Mouse (Mus musculus) stomach, postnatal 0 days (tissue): ENCODE measurements around the gene Tdrd3. TPM values are rescaled to one million over a fixed set of nuclear protein-coding genes. Genes with fewer than 3 reads are reported as not detected.

Source experiments
- ATAC-seq: fragments of 200-750 bp; cut with Nextera tagmentation; 2 replicates; pipeline ENCODE4 v1.8.0; 2017; ENCODE audit not compliant: low FRiP score, low TSS enrichment
- DNase-seq: peaks from one replicate; pipeline ENCODE4 v3.0.0-alpha.2; 2016; ENCODE audit warnings: low spot score
- H3K27ac ChIP-seq: fragments of 300-500 bp; sonication (generic); replicated peaks from 2 replicates; pipeline ENCODE4 v1.5.1; 2014; ENCODE audit warnings: mild to moderate bottlenecking, control low read depth
- H3K27me3 ChIP-seq: fragments of 300-500 bp; sonication (generic); 2 replicates; pipeline ENCODE4 v1.6.1; 2014; ENCODE audit warnings: low read length; ENCODE audit not compliant: control insufficient read depth, insufficient read depth
- H3K36me3 ChIP-seq: fragments of 300-500 bp; sonication (generic); 2 replicates; pipeline ENCODE4 v1.6.1; 2014; ENCODE audit warnings: low read length, mixed read lengths; ENCODE audit not compliant: control insufficient read depth, insufficient read depth
- H3K4me1 ChIP-seq: fragments of 300-500 bp; sonication (generic); replicated peaks from 2 replicates; pipeline ENCODE4 v1.6.1; 2014; ENCODE audit warnings: antibody characterized with exemption; ENCODE audit not compliant: control insufficient read depth, insufficient read depth
- H3K4me2 ChIP-seq: fragments of 300-500 bp; sonication (generic); replicated peaks from 2 replicates; pipeline ENCODE4 v1.6.1; 2014; ENCODE audit warnings: low read depth, mild to moderate bottlenecking, control low read depth, moderate library complexity
- H3K4me3 ChIP-seq: fragments of 300-500 bp; sonication (generic); 2 replicates; pipeline ENCODE4 v1.5.1; 2014; ENCODE audit warnings: low read depth, low read length, control low read depth
- H3K9ac ChIP-seq: fragments of 300-500 bp; sonication (generic); 2 replicates; pipeline ENCODE4 v1.6.1; 2014; ENCODE audit warnings: mild to moderate bottlenecking, low read length, control low read depth, mixed read lengths
- H3K9me3 ChIP-seq: fragments of 300-500 bp; sonication (generic); 2 replicates; pipeline ENCODE4 v1.6.1; 2016; ENCODE audit warnings: low read length; ENCODE audit not compliant: control insufficient read depth
- CTCF ChIP-seq: IDR thresholded peaks from 2 replicates; pipeline ENCODE4 v1.5.1; 2016; ENCODE audit warnings: antibody characterized with exemption, low read depth, mild to moderate bottlenecking, moderate library complexity
- EP300 ChIP-seq: optimal IDR thresholded peaks from 2 replicates; pipeline ENCODE3; 2016; ENCODE audit warnings: antibody characterized with exemption
- WGBS: fragments of 180-500 bp; shearing (Covaris S2); extraction: QIAGEN DNeasy Blood & Tissue Kit; methylation state at CpG from one replicate; pipeline ENCODE4 v1.1.7; 2014; 5-methylcytosine and 5-hydroxymethylcytosine counted together
- polyA plus RNA-seq: library from polyadenylated mRNA; unstranded; fragments of >200 nt; fragmentation: Nextera tagmentation; extraction: Ambion mirVana; gene quantifications from 2 replicates; pipeline ENCODE4 v1.2.1, GENCODE M21; 2015

Gene Tdrd3
- polyA plus RNA-seq, result 12.6 TPM in 2 replicates

- no peaks in the 10 kb centered on the region for H3K27me3 ChIP-seq
- no peaks in the 10 kb centered on the region for H3K36me3 ChIP-seq
- ATAC-seq (peak; percentile 97), DNase-seq (peak; percentile 95)
- 0 out of 2 replicates have a peak, but pooled peaks cover 5% of the 10 kb centered on the region for H3K4me1 ChIP-seq
- peak within 1 kb of the TSS; percentile 93 for H3K9ac ChIP-seq
- TF ChIP-seq CTCF (peak; percentile 4; the same call in 1 of the 2 replicates), EP300 (no peak)
- peak within 1 kb of the TSS; percentile 100 for H3K27ac ChIP-seq
- H3K4me2 ChIP-seq, result peak within 1 kb of the TSS; percentile 80
- no peaks in the 10 kb centered on the region for H3K9me3 ChIP-seq
- H3K4me3 ChIP-seq, result peak within 1 kb of the TSS; percentile 88
- WGBS, result under 1% methylated on average over 84 of the region's 85 CpGs
These were observed at the start of gene Tdrd3 for GRCm38 (mm10) chr14:87415808-87416721. Tdrd3 (plus strand) TSS chr14:87416639.

GRCm38 (mm10) chr14:87367169-87367568, 49.3 kb upstream of the Tdrd3 start:
- Histone ChIP-seq H3K4me3 (no peak overlapping the region), H3K4me1 (no peaks in the 10 kb centered on the region), H3K27ac (no peak overlapping the region), H3K36me3 (no peaks in the 10 kb centered on the region), H3K9me3 (no peaks in the 10 kb centered on the region), H3K9ac (no peak overlapping the region), H3K27me3 (no peaks in the 10 kb centered on the region), H3K4me2 (no peak overlapping the region)
- 17% methylated on average over 3 of the region's 3 CpGs for WGBS
- TF ChIP-seq EP300 (no peak), CTCF (no peak)
- ATAC-seq, result no peak
- DNase-seq, result no peak

- 66% methylated on average over 2 of the region's 2 CpGs for WGBS
These were observed 33.4 kb upstream of the Tdrd3 start for GRCm38 (mm10) chr14:87383041-87383440.

GRCm38 (mm10) chr14:87384288-87385268, 31.9 kb upstream of the Tdrd3 start:
- TF ChIP-seq EP300 (no peak), CTCF (no peak)
- Histone ChIP-seq H3K36me3 (no peaks in the 10 kb centered on the region), H3K27ac (no peak overlapping the region), H3K4me2 (no peak overlapping the region), H3K4me1 (no peaks in the 10 kb centered on the region), H3K27me3 (no peaks in the 10 kb centered on the region), H3K9me3 (no peaks in the 10 kb centered on the region), H3K9ac (no peak overlapping the region), H3K4me3 (no peak overlapping the region)
- WGBS, result 80% methylated on average over 7 of the region's 7 CpGs
- no peak for DNase-seq
- ATAC-seq, result no peak

More at GRCm38 (mm10) chr14:87383041-87383440, 33.4 kb upstream of the Tdrd3 start:
- no peak overlapping the region for H3K27ac ChIP-seq
- H3K4me3 ChIP-seq, result no peak overlapping the region
- H3K36me3 ChIP-seq, result no peaks in the 10 kb centered on the region
- DNase-seq (no peak), ATAC-seq (no peak)
- H3K27me3 ChIP-seq, result no peaks in the 10 kb centered on the region
- no peaks in the 10 kb centered on the region for H3K4me1 ChIP-seq
- peak; percentile 29; the same call in 1 of the 2 replicates for TF ChIP-seq CTCF
- TF ChIP-seq EP300, result no peak
- no peak overlapping the region for H3K4me2 ChIP-seq
- H3K9me3 ChIP-seq, result no peaks in the 10 kb centered on the region
- H3K9ac ChIP-seq, result no peak overlapping the region

- no peak for TF ChIP-seq EP300
- H3K27ac ChIP-seq, result no peak overlapping the region
- H3K4me3 ChIP-seq, result no peak overlapping the region
- no peaks in the 10 kb centered on the region for H3K4me1 ChIP-seq
- DNase-seq (no peak), ATAC-seq (no peak)
- H3K9me3 ChIP-seq, result no peaks in the 10 kb centered on the region
- whole genome bisulfite sequencing, result 89% methylated on average over 3 of the region's 3 CpGs
- H3K9ac ChIP-seq, result no peak overlapping the region
- H3K27me3 ChIP-seq, result no peaks in the 10 kb centered on the region
- H3K4me2 ChIP-seq, result no peak overlapping the region
- no peaks in the 10 kb centered on the region for H3K36me3 ChIP-seq
These were observed 23.3 kb upstream of the Tdrd3 start for GRCm38 (mm10) chr14:87393096-87393495.
